Mouse (Mus musculus): Measurements from ENCODE around the gene Tbc1d20. TPM values are rescaled to one million over a fixed set of nuclear protein-coding genes. Genes with fewer than 3 reads are reported as not detected.
A peak's percentile ranks its signal among the peaks of the same experiment; 100 is the strongest.

Tbc1d20 gene
- total and polyA plus RNA-seq, 3 experiments, result 14.3 to 22.5 (median 17.0) TPM

DNA sequence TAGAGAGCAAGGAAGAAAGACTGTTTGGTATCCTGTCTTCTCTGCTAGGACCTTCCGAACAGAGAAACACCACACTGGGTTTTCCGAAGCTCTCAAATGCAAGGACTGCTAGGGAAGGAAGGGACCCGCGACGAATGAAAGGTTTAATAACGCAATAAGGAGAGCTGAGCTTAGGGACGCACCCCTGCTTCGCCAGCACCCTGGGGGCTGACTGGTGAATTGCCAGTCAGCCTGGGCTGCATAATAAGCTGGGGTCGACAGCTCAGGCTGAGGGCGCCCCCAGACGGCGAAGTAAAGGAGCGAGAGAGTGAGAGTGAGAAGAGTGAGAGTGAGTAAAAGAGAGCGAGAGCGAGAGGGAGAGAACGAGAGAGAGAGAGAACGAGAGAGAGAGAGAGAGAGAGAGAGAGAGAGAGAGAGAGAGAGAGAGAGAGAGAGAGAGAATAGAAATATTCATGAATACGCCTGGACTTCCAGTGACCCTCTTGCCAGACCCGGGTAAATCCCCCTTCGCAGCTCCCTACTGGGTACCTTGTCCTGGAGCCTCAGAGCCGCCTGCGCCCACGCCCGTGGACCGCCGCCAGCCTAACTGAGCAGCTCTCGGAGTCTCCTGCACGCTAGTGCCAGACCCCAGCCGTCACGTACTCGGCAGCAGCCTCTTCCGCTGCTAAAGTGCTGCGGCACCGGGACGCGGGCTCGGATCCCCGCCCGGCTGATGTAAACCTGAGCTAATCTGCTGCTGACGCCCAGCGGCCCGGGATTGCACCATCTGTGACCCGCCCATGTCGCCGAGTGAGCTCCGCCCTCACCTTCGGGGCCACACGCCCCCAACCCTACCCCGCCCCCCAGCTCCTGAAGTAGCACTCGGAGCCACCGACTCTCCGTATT is 49.9 kb downstream of the Tbc1d20 start, which contains the start of gene Trib3 (continued):
- peak; percentile 92 for TF ChIP-seq ZMIZ1 (IDR thresholded peaks at IDR 0.05; ENCODE audit: low read depth, low read length)
- TF ChIP-seq CHD2 (IDR thresholded peaks at IDR 0.05; ENCODE audit: low read length), result 0 out of 2 replicates have a peak, but pooled peaks have one; percentile 11
- TF ChIP-seq TBP (conservative IDR thresholded peaks at IDR 0.05; ENCODE audit: low read depth, low read length), result peak; percentile 64; the same call in 1 of the 2 replicates
- TF ChIP-seq UBTF (IDR thresholded peaks at IDR 0.05; ENCODE audit: low read depth, low read length), result no peak; the same call in 1 of the 2 replicates
- TF ChIP-seq NRF1 (IDR thresholded peaks at IDR 0.05; ENCODE audit: low read depth, low read length), result 0 out of 2 replicates have a peak, but pooled peaks have one; percentile 11
- peak; percentile 12; the same call in 1 of the 2 replicates for TF ChIP-seq MEF2A (IDR thresholded peaks at IDR 0.05; ENCODE audit: borderline replicate concordance, low read depth, low read length)
- no peak; the same call in 1 of the 2 replicates for TF ChIP-seq SIN3A (IDR thresholded peaks at IDR 0.05; ENCODE audit: low read length)
- TF ChIP-seq MAZ (IDR thresholded peaks at IDR 0.05; ENCODE audit: low read depth, low read length), result peak; percentile 70

DNA sequence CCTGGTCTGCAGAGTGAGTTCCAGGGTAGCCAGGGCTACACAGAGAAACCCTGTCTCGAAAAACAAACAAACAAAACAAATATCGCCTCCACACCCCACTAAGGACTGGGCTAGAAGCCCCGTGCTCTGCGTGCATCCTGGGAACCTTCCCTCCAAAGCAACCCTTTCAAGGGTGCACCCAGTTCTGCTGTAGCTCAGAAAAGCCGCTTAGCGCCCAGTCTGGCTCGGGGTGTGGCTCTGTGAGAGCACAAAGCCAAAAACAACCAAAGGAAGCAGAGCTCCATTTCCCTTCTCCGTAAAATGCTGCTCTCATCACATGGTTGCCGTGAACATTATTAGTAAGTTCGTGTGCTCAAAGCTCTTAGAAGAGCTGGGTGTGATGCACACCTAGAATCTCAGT is 50.7 kb downstream of the Tbc1d20 start:
- Histone ChIP-seq H3K9ac (ENCODE audit: insufficient read depth, low read depth) (peak overlapping the region; percentile 63), H3K4me2 (ENCODE audit: insufficient read depth, low read depth, poor library complexity, severe bottlenecking) (peak overlapping the region; percentile 11), H3K9me3 (replicated peaks; ENCODE audit: low read length) (no peaks in the 10 kb centered on the region), H3K27me3 (replicated peaks) (no peaks in the 10 kb centered on the region), H3K4me1 (ENCODE audit: control insufficient read depth in 1 of 2, insufficient read depth in 2 of 2) (peaks cover 23 to 46% of the 10 kb centered on the region in 2 experiments), H3K27ac (ENCODE audit: insufficient read depth, low read depth) (peak overlapping the region; percentile 24), H3K79me2 (replicated peaks; ENCODE audit: control insufficient read depth, extremely low read depth, insufficient read depth, poor library complexity, severe bottlenecking) (peaks cover 5% of the 10 kb centered on the region), H3K4me3 (replicated peaks in 1 of 3; ENCODE audit: low read depth in 2 of 3, low read length in 2 of 3, poor library complexity in 1 of 3) (no peak overlapping the region), H3K36me3 (replicated peaks in 1 of 2; ENCODE audit: control insufficient read depth in 1 of 2, insufficient read depth in 1 of 2, low read length in 1 of 2) (peaks cover 28 to 32% of the 10 kb centered on the region in 2 experiments)
- 0 out of 2 replicates have a peak, but pooled peaks have one; percentile 60 for TF ChIP-seq CHD1 (IDR thresholded peaks at IDR 0.05; ENCODE audit: low read depth, low read length)
- TF ChIP-seq E2F4 (IDR thresholded peaks at IDR 0.05; ENCODE audit: insufficient replicate concordance, low read depth, low read length), result no peak
- TF ChIP-seq RCOR1 (conservative IDR thresholded peaks at IDR 0.05; ENCODE audit: low read depth, low read length), result 0 out of 2 replicates have a peak, but pooled peaks have one; percentile 27
- DNase-seq (ENCODE audit: extremely low read depth), result no peak
- dilution Hi-C loops (cut with MboI; ENCODE audit: extremely low pct_ligation_motif_present, extremely low pct_unique_long_range_greater_than_20kb, low sequenced_read_pairs), result no loop called here
- in situ Hi-C loops (cut with MboI; ENCODE audit: low pct_ligation_motif_present, low pct_unique_long_range_greater_than_20kb, low sequenced_read_pairs), result no loop called here

DNA sequence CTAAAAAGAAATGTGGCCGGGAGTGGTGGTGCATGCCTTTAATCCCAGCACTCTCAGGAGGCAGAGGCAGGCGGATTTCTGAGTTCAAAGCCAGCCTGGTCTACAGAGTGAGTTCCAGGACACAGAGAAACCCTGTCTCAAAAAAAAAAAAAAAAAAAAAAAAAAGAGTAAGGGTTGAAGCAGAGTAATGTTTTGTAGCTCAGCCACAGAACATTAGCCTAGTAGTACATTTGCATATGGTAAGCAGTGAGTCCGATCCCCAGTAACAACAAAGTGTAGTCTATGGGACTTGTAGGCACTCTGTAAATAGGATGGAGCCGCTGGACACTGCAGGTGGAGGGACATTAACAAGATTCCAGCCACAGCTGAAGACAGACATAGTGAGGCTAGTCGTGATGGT is 51.3 kb downstream of the Tbc1d20 start:
- in situ Hi-C loops (cut with MboI; ENCODE audit: low pct_ligation_motif_present, low pct_unique_long_range_greater_than_20kb, low sequenced_read_pairs), result no loop called here
- no peaks in the 10 kb centered on the region for H3K27me3 ChIP-seq (replicated peaks)
- peaks cover 2% of the 10 kb centered on the region for H3K79me2 ChIP-seq (replicated peaks; ENCODE audit: control insufficient read depth, extremely low read depth, insufficient read depth, poor library complexity, severe bottlenecking)
- dilution Hi-C loops (cut with MboI; ENCODE audit: extremely low pct_ligation_motif_present, extremely low pct_unique_long_range_greater_than_20kb, low sequenced_read_pairs), result no loop called here
- H3K4me2 ChIP-seq (ENCODE audit: insufficient read depth, low read depth, poor library complexity, severe bottlenecking), result no peak overlapping the region
- H3K4me3 ChIP-seq (replicated peaks in 1 of 3; ENCODE audit: low read depth in 2 of 3, low read length in 2 of 3, poor library complexity in 1 of 3), result no peak overlapping the region
- H3K9me3 ChIP-seq (replicated peaks; ENCODE audit: low read length), result no peaks in the 10 kb centered on the region
- H3K9ac ChIP-seq (ENCODE audit: insufficient read depth, low read depth), result peak overlapping the region; percentile 63; the same call in 1 of the 2 replicates
- no peak for DNase-seq (ENCODE audit: extremely low read depth)
- H3K4me1 ChIP-seq (ENCODE audit: control insufficient read depth in 1 of 2, insufficient read depth in 2 of 2), result peaks cover 18 to 46% of the 10 kb centered on the region in 2 experiments
- no peak overlapping the region; the same call in 1 of the 2 replicates for H3K27ac ChIP-seq (ENCODE audit: insufficient read depth, low read depth)
- peaks cover 23 to 26% of the 10 kb centered on the region in 2 experiments for H3K36me3 ChIP-seq (replicated peaks in 1 of 2; ENCODE audit: control insufficient read depth in 1 of 2, insufficient read depth in 1 of 2, low read length in 1 of 2)
- TF ChIP-seq HCFC1 (IDR thresholded peaks at IDR 0.05; ENCODE audit: low read depth, low read length), result no peak
- no peak for TF ChIP-seq GABPA (IDR thresholded peaks at IDR 0.05; ENCODE audit: insufficient replicate concordance, low read depth, low read length)
- TF ChIP-seq POLR2A (IDR thresholded peaks at IDR 0.05; ENCODE audit: low read depth, low read length), result no peak
- peak; percentile 53; the same call in 1 of the 2 replicates for TF ChIP-seq ZNF384 (IDR thresholded peaks at IDR 0.05; ENCODE audit: low read depth, low read length)
- no peak for TF ChIP-seq MXI1 (IDR thresholded peaks at IDR 0.05; ENCODE audit: low read depth, low read length)

Data from CH12.LX (cell line).